8 mouse cellular contexts compared by ENCODE assay signal in genomic region chr17:35896781-35897643, GRCm38 (mm10). TPM values are rescaled to one million over a fixed set of nuclear protein-coding genes. Genes with fewer than 3 reads are reported as not detected.
A peak's percentile ranks its signal among the peaks of the same experiment; 100 is the strongest.
DNase-seq lines count a peak whose midpoint lies in the region; ATAC-seq and TF ChIP-seq lines count a peak whose summit lies in the region.

Gene 2310061I04Rik, minus strand, starts transcription at chr17:35897431.

- peak; percentile 92 for DNase-seq in ES-CJ7 (ENCODE audit: low read depth, low spot score)
- DNase-seq in cerebellum, adult 11 months = peak; percentile 93
- peak; percentile 96 for DNase-seq in forebrain, embryonic 14.5 days (ENCODE audit: low spot score)
- DNase-seq in heart, postnatal 10 days = peak; percentile 94
- peak; percentile 92 to 95 for DNase-seq in kidney, postnatal 4 days
- DNase-seq in stomach, postnatal 0 days (ENCODE audit: low spot score) = peak; percentile 94

- H3K9me3 ChIP-seq in forebrain, embryonic 14.5 days (replicated peaks; ENCODE audit: control insufficient read depth, low read length) = no peaks in the 10 kb centered on the region
- H3K9me3 ChIP-seq in liver, embryonic 16.5 days (replicated peaks; ENCODE audit: control insufficient read depth, low read length) = no peaks in the 10 kb centered on the region
- no peaks in the 10 kb centered on the region for H3K9me3 ChIP-seq in neural tube, embryonic 12.5 days
- no peaks in the 10 kb centered on the region for H3K9me3 ChIP-seq in stomach, postnatal 0 days (ENCODE audit: control insufficient read depth, low read length)

- peak within 1 kb of the TSS; percentile 83 for H3K27ac ChIP-seq in forebrain, embryonic 14.5 days (ENCODE audit: low read depth, low read length)
- peak within 1 kb of the TSS; percentile 80 for H3K27ac ChIP-seq in liver, embryonic 16.5 days (ENCODE audit: low read length)
- H3K27ac ChIP-seq in neural tube, embryonic 12.5 days = peak within 1 kb of the TSS; percentile 92
- H3K27ac ChIP-seq in stomach, postnatal 0 days (replicated peaks) = peak within 1 kb of the TSS; percentile 85

- peak within 1 kb of the TSS; percentile 89 for H3K9ac ChIP-seq in forebrain, embryonic 14.5 days (ENCODE audit: low read length)
- H3K9ac ChIP-seq in liver, embryonic 16.5 days (ENCODE audit: low read depth, low read length) = peak within 1 kb of the TSS; percentile 93
- peak within 1 kb of the TSS; percentile 88 for H3K9ac ChIP-seq in neural tube, embryonic 12.5 days
- peak within 1 kb of the TSS; percentile 84 for H3K9ac ChIP-seq in stomach, postnatal 0 days (ENCODE audit: low read length)

- peak within 1 kb of the TSS; percentile 100 for H3K4me2 ChIP-seq in forebrain, embryonic 14.5 days (ENCODE audit: low read length)
- peak within 1 kb of the TSS; percentile 97 for H3K4me2 ChIP-seq in liver, embryonic 16.5 days (ENCODE audit: low read depth, low read length)
- H3K4me2 ChIP-seq in neural tube, embryonic 12.5 days (replicated peaks) = peak within 1 kb of the TSS; percentile 100
- H3K4me2 ChIP-seq in stomach, postnatal 0 days (replicated peaks; ENCODE audit: low read depth) = peak within 1 kb of the TSS; percentile 99

- TF ChIP-seq CTCF in stomach, postnatal 0 days (IDR thresholded peaks at IDR 0.05; ENCODE audit: low read depth) = no peak

- under 1% methylated on average over 81 of the region's 86 CpGs for WGBS in forebrain, embryonic 14.5 days
- WGBS in liver, embryonic 16.5 days (ENCODE audit: insufficient replicate concordance) = under 1% methylated on average over 85 of the region's 86 CpGs
- under 1% methylated on average over 84 of the region's 86 CpGs for WGBS in neural tube, embryonic 12.5 days
- under 1% methylated on average over 68 of the region's 86 CpGs for WGBS in stomach, postnatal 0 days

- TF ChIP-seq EP300 in stomach, postnatal 0 days (optimal IDR thresholded peaks at IDR 0.05) = no peak

- peaks cover 69% of the 10 kb centered on the region for H3K36me3 ChIP-seq in forebrain, embryonic 14.5 days (ENCODE audit: control insufficient read depth, insufficient read depth, low read length)
- peaks cover 10% of the 10 kb centered on the region for H3K36me3 ChIP-seq in liver, embryonic 16.5 days (ENCODE audit: control insufficient read depth, insufficient read depth)
- H3K36me3 ChIP-seq in neural tube, embryonic 12.5 days = peaks cover 70% of the 10 kb centered on the region
- peaks cover 7% of the 10 kb centered on the region; the same call in 1 of the 2 replicates for H3K36me3 ChIP-seq in stomach, postnatal 0 days (ENCODE audit: control insufficient read depth, insufficient read depth, low read length)

- ATAC-seq in forebrain, embryonic 14.5 days = peak; percentile 96
- peak; percentile 95 for ATAC-seq in liver, embryonic 16.5 days (ENCODE audit: low read depth)
- ATAC-seq in neural tube, embryonic 12.5 days (ENCODE audit: low FRiP score, low read depth) = peak; percentile 92
- ATAC-seq in stomach, postnatal 0 days (ENCODE audit: low FRiP score, low TSS enrichment) = peak; percentile 88

- intact Hi-C loops in heart, postnatal 10 days (cut with DNase I) = loop anchor here (2.0 kb wide), 1 partner anchor 16 kb away; no protein-coding TSS in a partner anchor

- H3K27me3 ChIP-seq in forebrain, embryonic 14.5 days (replicated peaks; ENCODE audit: control insufficient read depth, insufficient read depth, low read length) = no peaks in the 10 kb centered on the region
- H3K27me3 ChIP-seq in liver, embryonic 16.5 days (ENCODE audit: control insufficient read depth, insufficient read depth, low read depth, low read length) = no peaks in the 10 kb centered on the region
- H3K27me3 ChIP-seq in neural tube, embryonic 12.5 days (replicated peaks) = no peaks in the 10 kb centered on the region
- no peaks in the 10 kb centered on the region for H3K27me3 ChIP-seq in stomach, postnatal 0 days (ENCODE audit: control insufficient read depth, insufficient read depth, low read length)

- peak within 1 kb of the TSS; percentile 77 for H3K4me3 ChIP-seq in forebrain, embryonic 14.5 days (ENCODE audit: low read depth, low read length)
- peak within 1 kb of the TSS; percentile 91 for H3K4me3 ChIP-seq in liver, embryonic 16.5 days (ENCODE audit: low read depth, low read length)
- peak within 1 kb of the TSS; percentile 83 for H3K4me3 ChIP-seq in neural tube, embryonic 12.5 days
- peak within 1 kb of the TSS; percentile 85 for H3K4me3 ChIP-seq in stomach, postnatal 0 days (ENCODE audit: low read depth, low read length)

- peaks cover 6% of the 10 kb centered on the region for H3K4me1 ChIP-seq in forebrain, embryonic 14.5 days (ENCODE audit: control insufficient read depth, insufficient read depth, low read length)
- peaks cover 13% of the 10 kb centered on the region for H3K4me1 ChIP-seq in liver, embryonic 16.5 days (ENCODE audit: control insufficient read depth, low read depth, low read length)
- peaks cover 17% of the 10 kb centered on the region for H3K4me1 ChIP-seq in neural tube, embryonic 12.5 days
- H3K4me1 ChIP-seq in stomach, postnatal 0 days (replicated peaks; ENCODE audit: control insufficient read depth, insufficient read depth) = no peaks in the 10 kb centered on the region; the same call in 1 of the 2 replicates

RNA-seq across cellular contexts. Expression of gene 2310061I04Rik, which starts in this region (rescaled TPM):
- polyA plus RNA-seq in forebrain, embryonic 14.5 days (2014; fragmentation: Nextera tagmentation; extraction: Ambion mirVana) = 30.4 and 34.3 TPM in 2 replicates
- total RNA-seq in heart, postnatal 10 days (2021) = 10 to 100 TPM; 64.8 to 69.8 TPM
- polyA plus RNA-seq in liver, embryonic 16.5 days (2015; fragmentation: Nextera tagmentation; extraction: Ambion mirVana) = 7.9 and 8.0 TPM in 2 replicates
- polyA plus RNA-seq in neural tube, embryonic 12.5 days (2016; fragmentation: Nextera tagmentation; extraction: Ambion mirVana) = 26.8 and 30.3 TPM in 2 replicates
- 20.5 and 21.7 TPM in 2 replicates for polyA plus RNA-seq in stomach, postnatal 0 days (2015; fragmentation: Nextera tagmentation; extraction: Ambion mirVana)

Comparison
In these comparisons a context has a peak if more than half of its experiments do, and no peak if none do; other contexts are left out.
1. Peak in every context shown above with its lines: DNase-seq, ATAC-seq, H3K4me3 ChIP-seq and H3K27ac ChIP-seq.